Mouse (Mus musculus) embryonic stem cell, embryonic (primary cell): ENCODE measurements around the gene Gm12184.

Source experiments
- CTCF ChIA-PET, 4 experiments: fragments of 300-600 bp in 2 of 4; fragments of 350-600 bp in 2 of 4; sonication (Branson Sonifier 250); formaldehyde crosslinking; loops; one replicate each; lab custom pipeline; 2022; ENCODE audit warnings: inconsistent platforms in 2 of 4; lab: Charles Lee
- POLR2A ChIA-PET, 4 experiments: fragments of 300-600 bp in 2 of 4; fragments of 350-600 bp in 2 of 4; sonication (Branson Sonifier 250); formaldehyde crosslinking; loops; one replicate each; lab custom pipeline; 2022; ENCODE audit warnings: antibody characterized with exemption in 4 of 4, inconsistent platforms in 1 of 4; lab: Charles Lee

The Gm12184 gene

GRCm38 (mm10) chr11:48804922-48805321 lies 21.5 kb downstream of the Gm12184 start:
- ChIA-PET CTCF (interaction anchor here in 1 of 4 experiments (0.8 kb wide), 1 partner anchor 16 kb away, joined by 4 read pairs; no protein-coding TSS in a partner anchor), POLR2A (interaction anchor here (0.6 to 34.4 kb wide), 15 partner anchors 2 to 338 kb away, joined by 3 to 1017 read pairs (median 63); partner anchors contain the start of genes Trim41 (in 4 of the 4), Rack1 (in 2 of the 4), Gm12184 (in 1 of the 4) and Trim7 (in 1 of the 4))

DNA sequence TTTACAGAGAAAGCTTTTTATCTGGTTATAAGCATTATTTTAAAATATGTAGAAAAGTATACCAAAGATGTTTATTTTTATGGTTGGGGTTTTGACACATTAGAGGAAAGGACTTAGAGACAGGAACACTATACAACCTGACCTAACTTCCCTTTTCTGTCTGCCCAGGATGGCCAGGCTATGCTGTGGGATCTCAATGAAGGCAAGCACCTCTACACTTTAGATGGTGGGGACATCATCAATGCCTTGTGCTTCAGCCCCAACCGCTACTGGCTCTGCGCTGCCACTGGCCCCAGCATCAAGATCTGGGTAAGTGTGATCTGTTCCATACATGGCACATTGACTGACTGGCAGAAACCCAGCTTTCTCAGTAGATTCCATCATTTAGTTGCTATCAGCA lies 22.5 kb downstream of the Gm12184 start:
- ChIA-PET CTCF (interaction anchor here in 1 of 4 experiments (0.5 kb wide), 1 partner anchor 16 kb away, joined by 3 read pairs; no protein-coding TSS in a partner anchor), POLR2A (interaction anchor here in 3 of 4 experiments (0.6 to 34.4 kb wide), 12 partner anchors 3 to 50 kb away, joined by 3 to 1017 read pairs (median 288); partner anchors contain the start of genes Trim41 (in 3 of the 3), Rack1 (in 2 of the 3), Gm12184 (in 1 of the 3) and Trim7 (in 1 of the 3))

DNA sequence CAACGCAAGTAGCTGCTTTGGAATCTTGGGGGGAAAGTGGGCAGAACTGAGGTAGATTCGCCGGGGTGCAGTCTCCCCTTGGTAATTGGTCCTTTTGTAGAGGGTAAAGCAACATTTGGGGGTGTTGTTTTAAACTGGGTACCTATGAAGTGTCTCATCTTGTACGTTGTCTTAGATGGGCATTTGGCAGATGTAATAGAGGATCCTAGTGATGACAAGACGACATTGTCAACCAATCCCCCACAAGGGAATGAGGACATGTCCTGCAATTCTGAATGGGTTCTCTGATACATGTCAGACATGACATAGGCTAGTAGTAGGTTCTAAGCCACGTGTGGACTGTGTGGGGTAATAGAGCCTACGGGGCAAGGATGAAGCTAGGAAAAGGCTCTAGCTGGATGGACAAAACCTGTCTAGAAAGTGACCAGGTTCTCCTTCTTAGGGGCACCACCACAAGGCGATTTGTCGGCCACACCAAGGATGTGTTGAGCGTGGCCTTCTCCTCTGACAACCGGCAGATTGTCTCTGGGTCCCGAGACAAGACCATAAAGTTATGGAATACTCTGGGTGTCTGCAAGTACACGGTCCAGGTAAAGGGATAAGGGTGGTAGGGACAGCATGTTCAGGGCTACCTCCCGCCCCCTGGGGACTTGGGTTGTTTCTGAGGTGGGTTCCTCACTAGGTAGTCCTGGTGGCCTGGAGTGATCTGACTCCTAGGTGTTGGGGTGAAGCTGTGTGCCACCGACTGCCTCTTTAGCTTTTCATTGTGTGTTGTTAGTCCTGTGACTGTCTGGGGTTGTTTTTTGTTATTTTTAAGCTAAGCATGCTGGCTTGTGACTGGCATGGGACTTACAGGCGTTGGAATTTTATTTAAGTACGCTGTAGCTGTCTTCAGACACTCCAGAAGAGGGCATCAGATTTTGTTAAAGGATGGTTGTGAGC lies 24.4 kb downstream of the Gm12184 start:
- POLR2A ChIA-PET, result interaction anchor here (0.6 to 34.4 kb wide), 20 partner anchors 5 to 717 kb away, joined by 3 to 1017 read pairs (median 6); partner anchors contain the start of genes Trim41 (in 3 of the 4), Gm12184 (in 1 of the 4), Rack1 (in 1 of the 4) and Trim7 (in 1 of the 4)
- CTCF ChIA-PET, result interaction anchor here in 2 of 4 experiments (0.5 to 1.0 kb wide), 4 partner anchors 12 to 27 kb away, joined by 3 to 8 read pairs (median 3); no protein-coding TSS in a partner anchor

- ChIA-PET CTCF (interaction anchor here in 2 of 4 experiments (1.5 to 2.3 kb wide), 3 partner anchors 10 to 12 kb away, joined by 7 to 10 read pairs (median 10); no protein-coding TSS in a partner anchor), POLR2A (interaction anchor here (0.6 to 34.4 kb wide), 59 partner anchors 6 to 1375 kb away, joined by 3 to 1017 read pairs (median 5); partner anchors contain the start of genes Trim41 (in 3 of the 4), Gm12184 (in 2 of the 4), Rack1 (in 1 of the 4) and Trim7 (in 1 of the 4))
Observed at GRCm38 (mm10) chr11:48799921-48800701, 26.3 kb downstream of the Gm12184 start, which contains the start of gene Rack1. Gene Rack1, plus strand, starts transcription at chr11:48800332.

GRCm38 (mm10) chr11:48798984-48799920 lies 27.2 kb downstream of the Gm12184 start:
- POLR2A ChIA-PET, result interaction anchor here (0.6 to 34.4 kb wide), 63 partner anchors 5 to 1376 kb away, joined by 3 to 1017 read pairs (median 5); partner anchors contain the start of genes Trim41 (in 3 of the 4), Gm12184 (in 2 of the 4), Rack1 (in 1 of the 4) and Trim7 (in 1 of the 4)
- CTCF ChIA-PET, result interaction anchor here in 2 of 4 experiments (1.5 to 2.3 kb wide), 3 partner anchors 9 to 11 kb away, joined by 7 to 10 read pairs (median 10); no protein-coding TSS in a partner anchor

- POLR2A ChIA-PET, result interaction anchor here (0.8 to 34.4 kb wide), 16 partner anchors 4 to 56 kb away, joined by 3 to 1017 read pairs (median 72); partner anchors contain the start of genes Trim41 (in 3 of the 4), Gm12184 (in 1 of the 4), Rack1 (in 1 of the 4) and Trim7 (in 1 of the 4)
- CTCF ChIA-PET, result interaction anchor here in 2 of 4 experiments (1.5 to 2.3 kb wide), 2 partner anchors 8 kb away, joined by 7 to 10 read pairs; no protein-coding TSS in a partner anchor
Observed at GRCm38 (mm10) chr11:48798308-48798707, 28.1 kb downstream of the Gm12184 start.

- CTCF ChIA-PET, result no interaction called here
- POLR2A ChIA-PET, result interaction anchor here (0.6 to 34.4 kb wide), 15 partner anchors 3 to 1575 kb away, joined by 3 to 1017 read pairs (median 14); partner anchors contain the start of genes Trim41 (in 2 of the 4), Gm12184 (in 1 of the 4), Rack1 (in 1 of the 4) and Trim7 (in 1 of the 4)
Observed at GRCm38 (mm10) chr11:48797287-48797686, 29.2 kb downstream of the Gm12184 start.

GRCm38 (mm10) chr11:48796290-48796689 lies 30.2 kb downstream of the Gm12184 start:
- CTCF ChIA-PET, result no interaction called here
- POLR2A ChIA-PET, result interaction anchor here in 3 of 4 experiments (0.7 to 34.4 kb wide), 8 partner anchors 2 to 1576 kb away, joined by 3 to 1017 read pairs (median 483); partner anchors contain the start of genes Trim41 (in 2 of the 3), Gm12184 (in 1 of the 3), Rack1 (in 1 of the 3) and Trim7 (in 1 of the 3)

- CTCF ChIA-PET, result interaction anchor here in 2 of 4 experiments (0.7 to 1.6 kb wide), 7 partner anchors 15 to 306 kb away, joined by 3 to 6 read pairs (median 3); no protein-coding TSS in a partner anchor
- POLR2A ChIA-PET, result interaction anchor here in 3 of 4 experiments (0.6 to 34.4 kb wide), 14 partner anchors 1 to 429 kb away, joined by 3 to 1017 read pairs (median 4); partner anchors contain the start of genes Trim41 (in 2 of the 3) and Rack1 (in 1 of the 3)
Observed at GRCm38 (mm10) chr11:48795221-48795620, 31.2 kb downstream of the Gm12184 start.

- CTCF ChIA-PET, result interaction anchor here in 1 of 4 experiments (1.8 kb wide), 1 partner anchor 18 kb away, joined by 13 read pairs; no protein-coding TSS in a partner anchor
- POLR2A ChIA-PET, result interaction anchor here in 2 of 4 experiments (0.6 to 34.4 kb wide), 6 partner anchors 14 to 77 kb away, joined by 3 to 1017 read pairs (median 4); partner anchors contain the start of genes Trim41 (in 2 of the 2) and Rack1 (in 1 of the 2)
Observed at GRCm38 (mm10) chr11:48793184-48793583, 33.3 kb downstream of the Gm12184 start.

DNA sequence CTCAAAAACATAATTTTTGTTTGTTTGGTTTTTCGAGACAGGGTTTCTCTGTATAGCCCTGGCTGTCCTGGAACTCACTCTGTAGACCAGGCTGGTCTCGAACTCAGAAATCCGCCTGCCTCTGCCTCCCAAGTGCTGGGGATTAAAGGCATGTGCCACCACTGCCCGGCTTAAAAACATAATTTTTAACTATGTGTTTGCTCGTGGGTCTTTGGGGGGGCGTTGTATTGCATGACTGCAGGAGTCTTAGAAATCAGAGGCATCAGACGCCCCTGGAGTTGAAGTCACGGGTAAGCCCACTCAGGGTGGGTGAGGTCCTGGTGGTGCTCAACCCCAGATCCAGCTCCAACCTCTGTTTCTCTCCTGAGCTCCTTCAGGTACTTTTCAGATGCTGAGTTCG lies 34.6 kb downstream of the Gm12184 start:
- ChIA-PET CTCF (interaction anchor here in 2 of 4 experiments (0.8 to 6.0 kb wide), 5 partner anchors 18 to 67 kb away, joined by 3 to 84 read pairs (median 18); no protein-coding TSS in a partner anchor), POLR2A (interaction anchor here (0.6 to 34.4 kb wide), 26 partner anchors 8 to 470 kb away, joined by 3 to 1017 read pairs (median 4); partner anchors contain the start of genes Rack1 (in 4 of the 4) and Trim41 (in 2 of the 4))

DNA sequence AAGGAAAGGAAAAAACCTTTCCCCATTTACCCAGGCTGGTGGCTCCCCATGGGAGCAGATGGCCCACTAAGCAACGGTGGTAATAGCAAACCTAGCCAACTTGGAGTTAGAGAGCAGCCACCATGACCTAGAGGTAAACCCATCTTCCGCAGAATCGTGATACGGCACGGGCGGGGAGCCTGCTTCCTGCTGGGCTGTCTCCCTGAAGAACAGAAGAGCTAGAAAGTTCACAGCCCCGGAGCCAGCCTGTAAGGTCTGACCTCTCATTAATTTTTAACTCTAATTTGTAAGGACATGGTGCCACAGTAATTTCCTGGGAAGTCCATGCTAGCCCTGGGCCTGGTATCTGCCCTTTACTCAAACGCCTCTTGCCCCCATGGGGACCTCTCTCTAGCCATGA lies 35.5 kb downstream of the Gm12184 start:
- CTCF ChIA-PET, result interaction anchor here (0.9 to 6.0 kb wide), 13 partner anchors 8 to 68 kb away, joined by 3 to 84 read pairs (median 11); partner anchors contain the start of gene Rack1 (in 1 of the 4)
- POLR2A ChIA-PET, result interaction anchor here (0.7 to 34.4 kb wide), 22 partner anchors 9 to 65 kb away, joined by 3 to 1017 read pairs (median 4); partner anchors contain the start of genes Rack1 (in 4 of the 4) and Trim41 (in 2 of the 4)

DNA sequence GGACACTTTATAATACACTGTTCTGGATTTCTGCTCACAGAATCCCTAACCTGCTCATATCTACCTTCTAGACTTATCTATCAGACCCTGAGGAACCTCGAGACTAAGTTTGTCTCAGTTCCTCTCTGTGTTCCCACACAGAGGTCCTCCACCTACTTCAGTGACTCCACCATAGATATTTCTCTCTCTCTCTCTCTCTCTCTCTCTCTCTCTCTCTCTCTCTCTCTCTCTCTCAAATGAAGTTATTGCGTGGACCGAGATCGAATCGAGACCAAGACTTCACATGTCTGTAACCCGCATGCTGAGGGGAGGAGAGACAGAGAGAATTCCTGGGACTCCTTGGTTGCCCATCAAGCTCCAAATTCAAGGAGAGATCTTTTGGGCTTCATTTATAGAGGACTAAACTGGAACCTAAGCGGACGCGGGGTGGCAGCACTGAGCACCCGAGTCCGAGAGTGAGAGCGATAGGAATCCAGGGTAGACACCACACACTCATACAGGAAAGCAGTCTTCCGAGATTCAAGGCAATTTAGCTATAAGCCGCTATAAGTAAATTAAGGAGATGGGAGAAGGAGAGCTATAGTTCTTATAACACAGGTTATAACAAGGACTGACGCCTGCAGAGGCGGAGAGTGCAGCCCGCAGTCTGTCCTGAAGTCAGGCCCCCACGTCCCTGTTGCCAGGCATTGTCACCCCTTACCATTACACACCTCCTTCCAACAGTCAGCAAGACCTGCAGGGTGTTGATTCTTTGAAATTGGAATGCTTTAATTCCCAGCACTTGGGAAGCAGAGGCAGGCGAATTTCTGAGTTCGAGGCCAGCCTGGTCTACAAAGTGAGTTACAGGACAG lies 36.3 kb downstream of the Gm12184 start:
- ChIA-PET POLR2A (interaction anchor here (0.6 to 34.4 kb wide), 29 partner anchors 9 to 632 kb away, joined by 3 to 1017 read pairs (median 4); partner anchors contain the start of genes Rack1 (in 3 of the 4) and Trim41 (in 2 of the 4)), CTCF (interaction anchor here (0.6 to 6.0 kb wide), 47 partner anchors 9 to 1411 kb away, joined by 3 to 84 read pairs (median 5); partner anchors contain the start of genes Gm12184 (in 1 of the 4), Rack1 (in 1 of the 4) and Trim41 (in 1 of the 4))
